Mouse (Mus musculus): Measurements from ENCODE around the gene Plpp1. TPM values are rescaled to one million over a fixed set of nuclear protein-coding genes. Genes with fewer than 3 reads are reported as not detected.
A peak's percentile ranks its signal among the peaks of the same experiment; 100 is the strongest.

Plpp1 gene
- total RNA-seq (2021) (10 to 100 TPM; 51.5 to 51.6 TPM), polyA plus RNA-seq (2012; rRNA removed) (70.0 and 106 TPM in 2 replicates)
- long read RNA-seq, transcript Plpp1-202 (6 exons, 1,272 nt): major isoform, 49 of 87 reads
- long read RNA-seq, transcript Plpp1-201 (6 exons, 1,598 nt): minor isoform, 27 of 87 reads
- long read RNA-seq, partial matches to known transcripts: 2 of 87 reads
- long read RNA-seq, other reads (novel, unspliced or antisense): 9 of 87 reads

GRCm38 (mm10) chr13:112800597-112801380, at the start of gene Plpp1:
Gene Plpp1 (plus strand): TSS chr13:112800792.
- Histone ChIP-seq H3K4me1 (ENCODE audit: control insufficient read depth, insufficient read depth, low read length) (peaks cover 4% of the 10 kb centered on the region), H3K27me3 (ENCODE audit: control insufficient read depth, insufficient read depth, low read length) (no peaks in the 10 kb centered on the region), H3K4me3 (peak within 1 kb of the TSS; percentile 66), H3K27ac (peak within 1 kb of the TSS; percentile 87), H3K36me3 (ENCODE audit: control insufficient read depth, insufficient read depth, low read length) (peaks cover 12% of the 10 kb centered on the region), H3K9ac (ENCODE audit: low read depth, low read length) (peak within 1 kb of the TSS; percentile 87), H3K79me2 (replicated peaks; ENCODE audit: control insufficient read depth, insufficient read depth, low read length) (peaks cover 2% of the 10 kb centered on the region)
- peak; percentile 98 for DNase-seq
- TF ChIP-seq POLR2A (IDR thresholded peaks at IDR 0.05; ENCODE audit: insufficient read depth, low read depth, low read length) (peak; percentile 97), EP300 (IDR thresholded peaks at IDR 0.05; ENCODE audit: insufficient read depth, low read depth, low read length) (0 out of 2 replicates have a peak, but pooled peaks have one; percentile 42), CTCF (IDR thresholded peaks at IDR 0.05) (no peak)
- under 1% methylated on average over 83 of the region's 83 CpGs for WGBS
- intact Hi-C loops (cut with DNase I): loop anchor here (2.0 kb wide), 5 partner anchors 22 to 126 kb away; partner anchors contain the start of genes Dhx29 and Mtrex

GRCm38 (mm10) chr13:112751454-112752308, 48.9 kb upstream of the Plpp1 start:
- 6% methylated on average over 18 of the region's 18 CpGs for WGBS
- TF ChIP-seq CTCF (IDR thresholded peaks at IDR 0.05) (no peak), EP300 (IDR thresholded peaks at IDR 0.05; ENCODE audit: insufficient read depth, low read depth, low read length) (peak; percentile 74), POLR2A (IDR thresholded peaks at IDR 0.05; ENCODE audit: insufficient read depth, low read depth, low read length) (peak; percentile 75; the same call in 1 of the 2 replicates)
- H3K9ac ChIP-seq (ENCODE audit: low read depth, low read length): peak overlapping the region; percentile 44
- H3K79me2 ChIP-seq (replicated peaks; ENCODE audit: control insufficient read depth, insufficient read depth, low read length): no peaks in the 10 kb centered on the region
- peak overlapping the region; percentile 92 for H3K27ac ChIP-seq
- H3K4me3 ChIP-seq: peak overlapping the region; percentile 25
- peaks cover 30% of the 10 kb centered on the region for H3K4me1 ChIP-seq (ENCODE audit: control insufficient read depth, insufficient read depth, low read length)
- peaks cover 8% of the 10 kb centered on the region for H3K36me3 ChIP-seq (ENCODE audit: control insufficient read depth, insufficient read depth, low read length)
- H3K27me3 ChIP-seq (ENCODE audit: control insufficient read depth, insufficient read depth, low read length): no peaks in the 10 kb centered on the region
- peak; percentile 81 to 86 for DNase-seq
- intact Hi-C loops (cut with DNase I): loop anchor here (1.0 to 2.0 kb wide), 2 partner anchors 13 to 49 kb away; partner anchors contain the start of gene Plpp1

GRCm38 (mm10) chr13:112752309-112752975, 48.1 kb upstream of the Plpp1 start:
- intact Hi-C loops (cut with DNase I): loop anchor here (2.0 kb wide), 1 partner anchor 48 kb away; the partner anchor contains the start of gene Plpp1
- peaks cover 8% of the 10 kb centered on the region for H3K36me3 ChIP-seq (ENCODE audit: control insufficient read depth, insufficient read depth, low read length)
- peaks cover 30% of the 10 kb centered on the region for H3K4me1 ChIP-seq (ENCODE audit: control insufficient read depth, insufficient read depth, low read length)
- H3K27me3 ChIP-seq (ENCODE audit: control insufficient read depth, insufficient read depth, low read length): no peaks in the 10 kb centered on the region
- WGBS: 26% methylated on average over 11 of the region's 11 CpGs
- H3K9ac ChIP-seq (ENCODE audit: low read depth, low read length): no peak overlapping the region
- H3K27ac ChIP-seq: peak overlapping the region; percentile 92
- TF ChIP-seq POLR2A (IDR thresholded peaks at IDR 0.05; ENCODE audit: insufficient read depth, low read depth, low read length): 0 out of 2 replicates have a peak, but pooled peaks have one; percentile 21
- TF ChIP-seq CTCF (IDR thresholded peaks at IDR 0.05): no peak
- TF ChIP-seq EP300 (IDR thresholded peaks at IDR 0.05; ENCODE audit: insufficient read depth, low read depth, low read length): no peak
- no peaks in the 10 kb centered on the region for H3K79me2 ChIP-seq (replicated peaks; ENCODE audit: control insufficient read depth, insufficient read depth, low read length)
- H3K4me3 ChIP-seq: no peak overlapping the region; the same call in 1 of the 2 replicates
- DNase-seq: no peak

- H3K9ac ChIP-seq (ENCODE audit: low read depth, low read length): no peak overlapping the region
- H3K4me3 ChIP-seq: no peak overlapping the region
- 48% methylated on average over 9 of the region's 9 CpGs for WGBS
- DNase-seq: peak in 1 of 2 experiments; percentile 53
- peak overlapping the region; percentile 92 for H3K27ac ChIP-seq
- H3K4me1 ChIP-seq (ENCODE audit: control insufficient read depth, insufficient read depth, low read length): peaks cover 32% of the 10 kb centered on the region
- H3K36me3 ChIP-seq (ENCODE audit: control insufficient read depth, insufficient read depth, low read length): peaks cover 8% of the 10 kb centered on the region
- no peaks in the 10 kb centered on the region for H3K79me2 ChIP-seq (replicated peaks; ENCODE audit: control insufficient read depth, insufficient read depth, low read length)
- no peaks in the 10 kb centered on the region for H3K27me3 ChIP-seq (ENCODE audit: control insufficient read depth, insufficient read depth, low read length)
- TF ChIP-seq POLR2A (IDR thresholded peaks at IDR 0.05; ENCODE audit: insufficient read depth, low read depth, low read length) (no peak), CTCF (IDR thresholded peaks at IDR 0.05) (no peak), EP300 (IDR thresholded peaks at IDR 0.05; ENCODE audit: insufficient read depth, low read depth, low read length) (0 out of 2 replicates have a peak, but pooled peaks have one; percentile 50)
- intact Hi-C loops (cut with DNase I): loop anchor here (2.0 kb wide), 1 partner anchor 47 kb away; the partner anchor contains the start of gene Plpp1
Observed at GRCm38 (mm10) chr13:112753522-112753921, 47.1 kb upstream of the Plpp1 start.

- peak overlapping the region; percentile 65 for H3K27ac ChIP-seq
- H3K4me1 ChIP-seq (ENCODE audit: control insufficient read depth, insufficient read depth, low read length): peaks cover 33% of the 10 kb centered on the region
- no peak overlapping the region for H3K4me3 ChIP-seq
- H3K27me3 ChIP-seq (ENCODE audit: control insufficient read depth, insufficient read depth, low read length): no peaks in the 10 kb centered on the region
- H3K36me3 ChIP-seq (ENCODE audit: control insufficient read depth, insufficient read depth, low read length): peaks cover 8% of the 10 kb centered on the region
- intact Hi-C loops (cut with DNase I): no loop called here
- WGBS: 34% methylated on average over 4 of the region's 4 CpGs
- H3K9ac ChIP-seq (ENCODE audit: low read depth, low read length): no peak overlapping the region
- DNase-seq: peak in 1 of 2 experiments; percentile 58
- TF ChIP-seq POLR2A (IDR thresholded peaks at IDR 0.05; ENCODE audit: insufficient read depth, low read depth, low read length) (no peak), CTCF (IDR thresholded peaks at IDR 0.05) (0 out of 2 replicates have a peak, but pooled peaks have one; percentile 15), EP300 (IDR thresholded peaks at IDR 0.05; ENCODE audit: insufficient read depth, low read depth, low read length) (no peak)
- H3K79me2 ChIP-seq (replicated peaks; ENCODE audit: control insufficient read depth, insufficient read depth, low read length): no peaks in the 10 kb centered on the region
Observed at GRCm38 (mm10) chr13:112754871-112755270, 45.7 kb upstream of the Plpp1 start.
